Mouse (Mus musculus) G1E (cell line): ENCODE measurements at regions not wholly inside any gene's neighbourhood (a gene's known extent, or its start where the extent isn't known, plus 50 kb on each side); places are given as distances from the start of the nearest gene placed in this dataset.

Experiments
- CTCF ChIP-seq: IDR thresholded peaks from 2 replicates; pipeline ENCODE4 v1.5.1; 2012; ENCODE audit warnings: low read depth, low read length, inconsistent platforms, mixed read lengths
- POLR2AphosphoS5 ChIP-seq: IDR thresholded peaks from 2 replicates; pipeline ENCODE4 v1.6.1; 2012; ENCODE audit warnings: low read depth, low read length, inconsistent platforms; ENCODE audit not compliant: insufficient replicate concordance

- TF ChIP-seq CTCF (no peak), POLR2AphosphoS5 (no peak)
Measured at GRCm38 (mm10) chr6:51129591-51129990, 302.9 kb upstream of the Nfe2l3 start.
